Mouse (Mus musculus): ENCODE data around the gene Nop16.
A peak's percentile ranks its signal among the peaks of the same experiment; 100 is the strongest.

Nop16 gene

GRCm38 (mm10) chr13:54596107-54596690 is 6.3 kb upstream of the Nop16 start:
- no peak for DNase-seq

- DNase-seq, result no peak
Measured at GRCm38 (mm10) chr13:54593617-54594016, 3.7 kb upstream of the Nop16 start.

- DNase-seq, result no peak
Measured at GRCm38 (mm10) chr13:54591776-54592356, 2.0 kb upstream of the Nop16 start.

GRCm38 (mm10) chr13:54589414-54589995 is 385 bp downstream of the Nop16 start:
- no peak for DNase-seq

GRCm38 (mm10) chr13:54585831-54586230 is 4.1 kb downstream of the Nop16 start:
- no peak for DNase-seq

- DNase-seq, result no peak
Measured at GRCm38 (mm10) chr13:54582860-54583259, 7.0 kb downstream of the Nop16 start.

GRCm38 (mm10) chr13:54582126-54582525 is 7.8 kb downstream of the Nop16 start:
- no peak for DNase-seq

GRCm38 (mm10) chr13:54581385-54581784 is 8.5 kb downstream of the Nop16 start:
- no peak for DNase-seq

GRCm38 (mm10) chr13:54577652-54578507 is 12.0 kb downstream of the Nop16 start:
- no peak for DNase-seq

GRCm38 (mm10) chr13:54575489-54575888 is 14.4 kb downstream of the Nop16 start:
- peak; percentile 20 for DNase-seq

- peak; percentile 89 for DNase-seq
Measured at GRCm38 (mm10) chr13:54574854-54575481, 14.9 kb downstream of the Nop16 start, which contains the start of gene Arl10. Gene Arl10 (plus strand): TSS chr13:54575015.

GRCm38 (mm10) chr13:54572621-54573020 is 17.3 kb downstream of the Nop16 start:
- no peak for DNase-seq

GRCm38 (mm10) chr13:54571637-54572036 is 18.3 kb downstream of the Nop16 start:
- no peak for DNase-seq

GRCm38 (mm10) chr13:54570736-54571135 is 19.2 kb downstream of the Nop16 start:
- DNase-seq, result no peak

GRCm38 (mm10) chr13:54569282-54569681 is 20.6 kb downstream of the Nop16 start:
- no peak for DNase-seq

GRCm38 (mm10) chr13:54568380-54568779 is 21.5 kb downstream of the Nop16 start:
- DNase-seq, result no peak

- DNase-seq, result peak; percentile 70
Measured at GRCm38 (mm10) chr13:54565594-54566345, 24.1 kb downstream of the Nop16 start.

GRCm38 (mm10) chr13:54565201-54565581 is 24.7 kb downstream of the Nop16 start, which contains the start of gene 4833439L19Rik:
Gene 4833439L19Rik (minus strand): TSS chr13:54565435.
- DNase-seq, result peak; percentile 96

- peak; percentile 42 for DNase-seq
Measured at GRCm38 (mm10) chr13:54564232-54565200, 25.4 kb downstream of the Nop16 start.

- DNase-seq, result peak; percentile 89
Measured at GRCm38 (mm10) chr13:54562562-54562961, 27.3 kb downstream of the Nop16 start.

GRCm38 (mm10) chr13:54560608-54561007 is 29.3 kb downstream of the Nop16 start:
- no peak for DNase-seq
